Mouse (Mus musculus) retina, embryonic 14.5 days (tissue): ENCODE data around the gene Il21r.

Experiments
- DNase-seq: peaks from one replicate; pipeline ENCODE4 v3.0.0-alpha.2; 2015; ENCODE audit warnings: low spot score

The Il21r gene

DNA sequence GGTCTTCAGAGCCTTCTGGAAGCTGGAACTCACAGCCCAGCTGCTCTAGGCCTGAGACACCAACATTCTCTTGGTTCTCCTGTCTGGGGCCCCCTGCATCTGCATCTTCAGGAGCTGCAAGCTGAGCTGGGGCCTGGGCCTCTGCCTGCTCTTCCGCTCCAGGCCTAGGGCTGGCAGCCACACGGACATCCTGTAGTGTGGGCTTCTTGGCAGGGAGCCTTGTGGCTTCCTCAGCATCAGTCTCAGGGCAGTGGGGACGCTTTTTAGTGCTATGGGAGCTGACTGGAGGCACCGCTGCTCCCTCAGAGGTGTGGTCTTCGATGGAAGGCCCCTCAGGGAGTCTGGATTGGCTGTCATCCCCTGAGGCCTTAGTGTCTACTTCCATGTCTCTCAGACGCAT lies 40.7 kb downstream of the Il21r start:
- DNase-seq = no peak

- DNase-seq = no peak
Observed at GRCm38 (mm10) chr7:125645413-125645812, 42.2 kb downstream of the Il21r start.

DNA sequence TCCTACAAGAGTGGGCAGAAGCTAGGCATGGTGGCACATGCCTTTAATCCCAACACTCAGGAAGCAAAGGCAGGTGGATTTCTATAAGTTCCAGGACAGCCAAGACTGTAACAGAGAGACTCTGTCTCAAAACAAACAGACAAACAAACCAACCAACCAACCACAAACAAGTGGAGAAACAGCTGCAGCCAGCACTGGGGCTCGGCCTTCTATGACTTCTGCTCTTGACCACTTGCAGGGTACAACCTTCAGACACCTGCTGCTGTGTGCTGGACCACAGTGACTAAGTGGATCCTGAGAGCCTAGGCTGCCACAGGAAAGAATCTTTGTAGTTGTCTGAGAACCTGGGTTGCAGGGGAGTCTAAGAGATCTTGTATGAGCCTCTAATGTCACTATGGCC lies 45.8 kb downstream of the Il21r start:
- no peak for DNase-seq

GRCm38 (mm10) chr7:125657511-125657910 lies 54.3 kb downstream of the Il21r start:
- DNase-seq = no peak

DNA sequence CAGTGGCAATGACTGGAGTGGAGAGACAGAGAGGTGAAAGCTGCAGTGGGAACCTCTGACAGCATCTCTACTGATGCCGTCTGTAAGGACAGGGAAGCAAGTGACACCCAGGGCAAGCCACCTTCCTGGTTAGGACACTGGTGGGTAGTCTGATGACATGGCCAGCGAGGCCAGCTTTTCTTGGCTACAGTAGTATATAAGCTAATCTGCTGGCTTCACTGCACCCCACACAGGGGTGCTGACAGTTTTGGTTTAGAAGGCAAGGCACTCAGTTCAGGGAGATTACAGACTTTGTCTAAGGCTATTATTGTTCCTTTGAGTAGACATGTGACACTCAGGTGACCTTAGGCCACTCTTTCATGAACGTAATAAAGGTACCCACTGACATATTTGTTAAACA lies 60.4 kb downstream of the Il21r start:
- DNase-seq = no peak

- DNase-seq = no peak
Observed at GRCm38 (mm10) chr7:125670865-125671264, 67.6 kb downstream of the Il21r start.

DNA sequence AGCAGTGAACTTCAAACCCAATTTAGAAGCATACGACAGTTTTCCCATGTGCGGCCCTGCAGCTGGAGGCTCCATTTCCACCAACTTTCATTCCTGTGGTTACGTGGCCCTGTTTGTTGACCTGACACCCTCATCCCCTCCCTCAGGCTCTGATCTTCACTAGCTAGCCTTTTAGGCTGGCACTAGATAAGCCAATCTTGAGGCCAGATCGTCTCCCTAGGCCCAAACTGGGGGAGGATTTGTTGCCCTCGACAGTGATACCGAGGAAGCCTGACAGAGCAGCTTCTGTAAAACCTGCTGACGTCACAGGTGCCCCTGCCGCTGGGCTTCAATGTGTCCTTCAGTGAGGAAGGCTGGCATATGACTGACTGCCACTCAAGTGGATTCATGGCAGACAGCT lies 68.2 kb downstream of the Il21r start:
- no peak for DNase-seq

DNA sequence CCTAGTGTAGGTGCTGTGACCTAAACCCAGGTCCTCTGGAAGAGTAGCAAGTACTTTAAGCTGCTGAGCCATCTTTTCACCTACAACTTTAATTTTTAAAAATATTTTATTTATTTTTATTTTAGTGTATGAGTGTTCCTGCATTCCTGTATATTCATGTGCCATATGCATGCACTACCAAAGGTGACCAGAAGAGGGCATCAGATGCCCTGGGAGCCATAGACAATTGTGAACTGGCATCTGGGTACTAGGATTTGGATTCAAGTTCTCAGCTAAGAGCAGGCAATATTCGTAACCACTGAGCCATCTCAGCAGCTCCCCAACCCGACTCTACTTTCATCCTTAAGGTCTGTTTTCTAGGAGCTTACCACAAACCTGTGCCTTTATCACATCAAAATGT lies 71.7 kb downstream of the Il21r start:
- DNase-seq = peak; percentile 75

DNA sequence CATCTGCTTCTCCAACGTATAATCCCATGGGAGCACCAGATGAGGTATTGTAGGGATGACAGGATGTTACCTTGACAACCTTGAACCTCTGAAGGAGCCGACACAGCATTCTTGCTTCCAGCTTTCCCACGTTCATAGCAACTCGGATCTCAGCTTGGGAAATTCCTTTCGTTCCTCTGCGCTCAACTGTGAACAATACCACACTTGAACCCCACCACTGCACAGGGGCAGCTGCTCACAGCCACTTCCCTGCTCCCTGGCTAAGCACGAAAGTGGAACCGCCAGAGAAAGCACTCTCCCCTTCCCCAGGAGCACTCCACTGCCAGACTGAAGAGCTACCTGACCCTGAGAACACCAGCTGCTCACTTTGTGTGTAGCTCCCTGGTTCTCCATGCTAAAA lies 75.5 kb downstream of the Il21r start:
- DNase-seq = no peak

- no peak for DNase-seq
Observed at GRCm38 (mm10) chr7:125679936-125680335, 76.7 kb downstream of the Il21r start.
